Mouse (Mus musculus) cerebral cortex, adult 2 months (tissue): ENCODE data around the gene Fyb.

ENCODE experiments used
- WGBS: fragments of 180-500 bp; shearing (Covaris S2); methylation state at CpG from one replicate; pipeline ENCODE4 v1.1.7; 2018; 5-methylcytosine and 5-hydroxymethylcytosine counted together

The Fyb gene

GRCm38 (mm10) chr15:6598626-6599025 lies 76.0 kb downstream of the Fyb start:
- 80% methylated on average over 3 of the region's 3 CpGs for WGBS

- 81% methylated on average over 1 of the region's 1 CpGs for WGBS
Observed at GRCm38 (mm10) chr15:6600314-6600713, 77.7 kb downstream of the Fyb start.

- 74% methylated on average over 6 of the region's 6 CpGs for WGBS
Observed at GRCm38 (mm10) chr15:6601330-6601729, 78.7 kb downstream of the Fyb start.

GRCm38 (mm10) chr15:6602003-6602402 lies 79.3 kb downstream of the Fyb start:
- WGBS = 90% methylated on average over 4 of the region's 4 CpGs

GRCm38 (mm10) chr15:6610703-6611102 lies 88.0 kb downstream of the Fyb start:
- WGBS = 79% methylated on average over 5 of the region's 5 CpGs

- 84% methylated on average over 3 of the region's 3 CpGs for WGBS
Observed at GRCm38 (mm10) chr15:6612835-6613234, 90.2 kb downstream of the Fyb start.

- WGBS = 63% methylated on average over 5 of the region's 5 CpGs
Observed at GRCm38 (mm10) chr15:6616382-6617149, 93.9 kb downstream of the Fyb start.

- WGBS = 91% methylated on average over 12 of the region's 12 CpGs
Observed at GRCm38 (mm10) chr15:6619558-6620316, 97.1 kb downstream of the Fyb start.

GRCm38 (mm10) chr15:6622512-6622911 lies 99.9 kb downstream of the Fyb start:
- 7% methylated on average over 5 of the region's 5 CpGs for WGBS

GRCm38 (mm10) chr15:6623529-6624228 lies 101.0 kb downstream of the Fyb start:
- 70% methylated on average over 8 of the region's 8 CpGs for WGBS

- 16% methylated on average over 18 of the region's 18 CpGs for WGBS
Observed at GRCm38 (mm10) chr15:6624365-6625182, 101.9 kb downstream of the Fyb start.

- under 1% methylated on average over 6 of the region's 6 CpGs for WGBS
Observed at GRCm38 (mm10) chr15:6625607-6626033, 103.0 kb downstream of the Fyb start.

GRCm38 (mm10) chr15:6626123-6626522 lies 103.5 kb downstream of the Fyb start:
- 61% methylated on average over 5 of the region's 5 CpGs for WGBS

- WGBS = 95% methylated on average over 5 of the region's 6 CpGs
Observed at GRCm38 (mm10) chr15:6628431-6629077, 105.9 kb downstream of the Fyb start.

GRCm38 (mm10) chr15:6629174-6629573 lies 106.5 kb downstream of the Fyb start:
- 93% methylated on average over 4 of the region's 4 CpGs for WGBS

- 58% methylated on average over 3 of the region's 3 CpGs for WGBS
Observed at GRCm38 (mm10) chr15:6635405-6635804, 112.8 kb downstream of the Fyb start.

- 73% methylated on average over 5 of the region's 5 CpGs for WGBS
Observed at GRCm38 (mm10) chr15:6642223-6642622, 119.6 kb downstream of the Fyb start.

- WGBS = 66% methylated on average over 3 of the region's 3 CpGs
Observed at GRCm38 (mm10) chr15:6645498-6645897, 122.8 kb downstream of the Fyb start.

GRCm38 (mm10) chr15:6647066-6647465 lies 124.4 kb downstream of the Fyb start:
- WGBS = 94% methylated on average over 1 of the region's 1 CpGs

- WGBS = 91% methylated on average over 7 of the region's 7 CpGs
Observed at GRCm38 (mm10) chr15:6648757-6649403, 126.2 kb downstream of the Fyb start.
